In genomic region chr2:158153728-158154343, GRCm38 (mm10) we compare ENCODE assay signal across 8 mouse cellular contexts. TPM values are rescaled to one million over a fixed set of nuclear protein-coding genes. Genes with fewer than 3 reads are reported as not detected.
DNase-seq lines count a peak whose midpoint lies in the region; ATAC-seq and TF ChIP-seq lines count a peak whose summit lies in the region.

No protein-coding gene starts in this region.

- peak overlapping the region; percentile 48 for H3K4me2 ChIP-seq in midbrain, embryonic 11.5 days

- H3K4me1 ChIP-seq in ES-Bruce4 (ENCODE audit: control insufficient read depth, insufficient read depth, low read length) = peaks cover 4% of the 10 kb centered on the region
- H3K4me1 ChIP-seq in erythroblast, embryonic 14.5 days (ENCODE audit: control insufficient read depth) = peaks cover 44% of the 10 kb centered on the region
- peaks cover 24% of the 10 kb centered on the region for H3K4me1 ChIP-seq in limb, embryonic 10.5 days
- H3K4me1 ChIP-seq in midbrain, embryonic 11.5 days (ENCODE audit: control insufficient read depth, insufficient read depth, low read length) = peaks cover 9% of the 10 kb centered on the region

- ATAC-seq in midbrain, embryonic 11.5 days (ENCODE audit: low FRiP score) = peak; percentile 66

- no peak for TF ChIP-seq CTCF in ES-Bruce4 (IDR thresholded peaks at IDR 0.05; ENCODE audit: low read depth, low read length)

- 0 out of 2 replicates have a peak overlapping the region, but pooled peaks have one; percentile 7 for H3K4me3 ChIP-seq in ES-Bruce4 (ENCODE audit: low read depth, low read length)
- peak overlapping the region; percentile 71 for H3K4me3 ChIP-seq in erythroblast, embryonic 14.5 days (replicated peaks)
- peak overlapping the region; percentile 51 for H3K4me3 ChIP-seq in limb, embryonic 10.5 days
- H3K4me3 ChIP-seq in midbrain, embryonic 11.5 days (ENCODE audit: low read depth, low read length) = peak overlapping the region; percentile 17

- no peak for TF ChIP-seq POLR2A in ES-Bruce4 (IDR thresholded peaks at IDR 0.05; ENCODE audit: insufficient read depth, low read length)

- no peaks in the 10 kb centered on the region for H3K36me3 ChIP-seq in ES-Bruce4 (ENCODE audit: control insufficient read depth, insufficient read depth, low read length, poor library complexity, severe bottlenecking)
- H3K36me3 ChIP-seq in erythroblast, embryonic 14.5 days (ENCODE audit: control insufficient read depth) = no peaks in the 10 kb centered on the region
- H3K36me3 ChIP-seq in limb, embryonic 10.5 days = no peaks in the 10 kb centered on the region
- H3K36me3 ChIP-seq in midbrain, embryonic 11.5 days (ENCODE audit: control insufficient read depth, insufficient read depth, low read length) = no peaks in the 10 kb centered on the region

- 1% methylated on average over 22 of the region's 22 CpGs for WGBS in limb, embryonic 10.5 days
- WGBS in midbrain, embryonic 11.5 days = 2% methylated on average over 22 of the region's 22 CpGs

- no peaks in the 10 kb centered on the region for H3K9me3 ChIP-seq in ES-Bruce4 (replicated peaks; ENCODE audit: control insufficient read depth, insufficient read depth, low read length, poor library complexity, severe bottlenecking)
- H3K9me3 ChIP-seq in erythroblast, embryonic 14.5 days (ENCODE audit: control insufficient read depth, low read length) = peaks cover 4% of the 10 kb centered on the region
- no peaks in the 10 kb centered on the region for H3K9me3 ChIP-seq in limb, embryonic 10.5 days (replicated peaks)
- no peaks in the 10 kb centered on the region for H3K9me3 ChIP-seq in midbrain, embryonic 11.5 days (ENCODE audit: control insufficient read depth, low read length)

- intact Hi-C loops in left cerebral cortex, postnatal 25 days (cut with DNase I) = no loop called here

- peak overlapping the region; percentile 97 for H3K27ac ChIP-seq in ES-Bruce4 (ENCODE audit: insufficient read depth, low read length)
- peak overlapping the region; percentile 82 for H3K27ac ChIP-seq in limb, embryonic 10.5 days
- peak overlapping the region; percentile 48; the same call in 1 of the 2 replicates for H3K27ac ChIP-seq in midbrain, embryonic 11.5 days (ENCODE audit: low read depth, low read length)

- TF ChIP-seq EP300 in ES-Bruce4 (IDR thresholded peaks at IDR 0.05; ENCODE audit: insufficient read depth, low read depth, low read length) = peak; percentile 85

- H3K9ac ChIP-seq in ES-Bruce4 (ENCODE audit: low read depth, poor library complexity, severe bottlenecking) = peak overlapping the region; percentile 59
- peak overlapping the region; percentile 50 for H3K9ac ChIP-seq in midbrain, embryonic 11.5 days (ENCODE audit: low read length)

- no peaks in the 10 kb centered on the region for H3K27me3 ChIP-seq in ES-Bruce4 (ENCODE audit: control insufficient read depth, insufficient read depth, low read length, poor library complexity, severe bottlenecking)
- H3K27me3 ChIP-seq in erythroblast, embryonic 14.5 days (ENCODE audit: control insufficient read depth) = no peaks in the 10 kb centered on the region
- H3K27me3 ChIP-seq in limb, embryonic 10.5 days (ENCODE audit: low read depth, poor library complexity, severe bottlenecking) = 0 out of 2 replicates have a peak, but pooled peaks cover 7% of the 10 kb centered on the region
- H3K27me3 ChIP-seq in midbrain, embryonic 11.5 days (ENCODE audit: control insufficient read depth, insufficient read depth, low read length) = no peaks in the 10 kb centered on the region

- peak; percentile 59 for DNase-seq in A20 (ENCODE audit: low read depth, low spot score)
- peak; percentile 62 for DNase-seq in limb, embryonic 10.5 days (ENCODE audit: low spot score)
- peak; percentile 90 for DNase-seq in midbrain, embryonic 11.5 days (ENCODE audit: low spot score, missing footprints)
- DNase-seq in left cerebral cortex, postnatal 25 days (ENCODE audit: low spot score in 2 of 2) = no peak
- no peak for DNase-seq in frontal cortex, postnatal 36 days (ENCODE audit: low spot score in 2 of 2)
- DNase-seq in cerebellum, adult 9-11 months = no peak

RNA-seq across cellular contexts. Expression of gene Tgm2, which starts 7.6 kb away (rescaled TPM):
- polyA plus RNA-seq in ES-Bruce4 (2011; ENCODE audit: insufficient read depth, insufficient read length, low read depth, missing spikeins) = 18.4 and 23.2 TPM in 2 replicates
- 8.3 and 11.3 TPM in 2 replicates for polyA plus RNA-seq in erythroblast, embryonic 14.5 days (2012)
- polyA plus RNA-seq in limb, embryonic 10.5 days (2016; fragmentation: Nextera tagmentation; extraction: Ambion mirVana) = 3.7 and 5.5 TPM in 2 replicates
- 5.8 and 6.5 TPM in 2 replicates for polyA plus RNA-seq in midbrain, embryonic 11.5 days (2014; fragmentation: Nextera tagmentation; extraction: Ambion mirVana)
- 1 to 10 TPM; 7.4 to 9.8 TPM for total RNA-seq in left cerebral cortex, postnatal 25 days (2021)

Comparison
In these comparisons a context has a peak if more than half of its experiments do, and no peak if none do; other contexts are left out.
1. DNase-seq: peak in A20 (single experiment), limb, embryonic 10.5 days (single experiment) and midbrain, embryonic 11.5 days (single experiment); none in left cerebral cortex, postnatal 25 days (0 of 2), frontal cortex, postnatal 36 days (0 of 2) and cerebellum, adult 9-11 months (single experiment).
2. H3K4me3 ChIP-seq: peak in every context shown above with its lines; median percentile 71 in erythroblast, embryonic 14.5 days; 51 in limb, embryonic 10.5 days; 17 in midbrain, embryonic 11.5 days; 7 in ES-Bruce4.
3. Peak in every context shown above with its lines, with median percentiles within 50 percentile points of each other: H3K27ac ChIP-seq.